Mouse (Mus musculus) urinary bladder, adult 2 months (tissue): ENCODE results near the gene Sh2d5. TPM values are rescaled to one million over a fixed set of nuclear protein-coding genes. Genes with fewer than 3 reads are reported as not detected.

Source experiments
- DNase-seq: peaks from one replicate; pipeline ENCODE4 v3.0.0; 2022; ENCODE audit warnings: low spot score
- polyA plus RNA-seq: library from polyadenylated mRNA; depleted of rRNA; stranded (reverse); fragments of >200 nt; gene quantifications from 2 replicates; pipeline ENCODE4 v1.2.3, GENCODE M21; 2012; rRNA removed

Sh2d5 gene
- 0.51 and 0.52 TPM in 2 replicates for polyA plus RNA-seq

GRCm38 (mm10) chr4:138250088-138250960 lies at the start of gene Sh2d5, which contains the start of gene Kif17:
Gene Sh2d5, plus strand, starts transcription at chr4:138250403.
Gene Kif17, plus strand, starts transcription at chr4:138250435.
- DNase-seq, result peak; percentile 44

DNA sequence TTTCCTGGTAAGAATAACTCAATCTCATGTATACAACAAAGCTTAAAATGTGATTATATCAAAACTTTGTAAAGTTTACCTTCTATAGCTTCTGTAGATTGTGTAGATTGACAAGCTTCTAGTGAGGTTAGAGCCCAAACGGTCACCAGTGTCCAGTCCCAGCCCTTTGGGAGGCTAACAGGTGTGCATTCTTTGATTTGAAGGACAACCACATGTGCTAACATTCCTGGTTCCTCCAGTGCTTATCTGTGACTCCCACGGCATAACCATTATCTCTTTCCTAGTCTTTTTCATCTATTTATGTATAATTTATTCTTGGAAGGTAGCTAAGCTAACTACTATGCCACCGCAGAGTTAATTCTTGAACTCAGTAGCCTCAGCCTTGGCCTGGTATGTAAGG lies 49.4 kb upstream of the Sh2d5 start:
- no peak for DNase-seq

- DNase-seq, result no peak
These were observed 48.5 kb upstream of the Sh2d5 start for GRCm38 (mm10) chr4:138201696-138202095.

GRCm38 (mm10) chr4:138210116-138210515 lies 40.1 kb upstream of the Sh2d5 start:
- no peak for DNase-seq

GRCm38 (mm10) chr4:138213861-138214260 lies 36.3 kb upstream of the Sh2d5 start:
- no peak for DNase-seq

DNA sequence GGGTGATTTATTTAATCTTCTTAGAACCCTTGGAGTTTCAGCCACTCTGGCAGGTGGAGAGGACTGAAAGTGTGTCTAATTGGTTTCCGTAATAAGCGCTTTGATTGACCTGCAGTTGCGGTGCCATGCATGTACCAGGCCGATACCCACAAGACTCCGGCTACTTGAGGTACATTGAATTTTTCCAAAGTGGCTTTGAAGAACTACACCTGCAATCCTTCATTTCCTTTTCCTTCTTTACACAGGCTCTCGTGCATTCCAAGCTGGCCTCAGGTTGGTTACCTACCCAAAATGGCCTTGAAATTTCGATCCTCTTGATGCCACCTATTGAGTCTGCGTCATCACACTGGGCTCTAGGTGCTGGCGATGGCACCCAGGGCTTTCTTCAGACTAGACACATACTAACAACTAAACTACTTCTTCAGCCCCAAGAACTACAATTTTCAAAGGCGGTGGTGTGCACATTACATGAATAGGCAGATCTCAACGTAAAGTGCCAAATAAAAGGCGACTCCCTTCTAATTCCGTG lies 34.5 kb upstream of the Sh2d5 start:
- no peak for DNase-seq

- peak; percentile 75 for DNase-seq
These were observed 33.9 kb upstream of the Sh2d5 start, which contains the start of gene Hp1bp3 for GRCm38 (mm10) chr4:138216200-138216890. Gene Hp1bp3, plus strand, starts transcription at chr4:138216296.

DNA sequence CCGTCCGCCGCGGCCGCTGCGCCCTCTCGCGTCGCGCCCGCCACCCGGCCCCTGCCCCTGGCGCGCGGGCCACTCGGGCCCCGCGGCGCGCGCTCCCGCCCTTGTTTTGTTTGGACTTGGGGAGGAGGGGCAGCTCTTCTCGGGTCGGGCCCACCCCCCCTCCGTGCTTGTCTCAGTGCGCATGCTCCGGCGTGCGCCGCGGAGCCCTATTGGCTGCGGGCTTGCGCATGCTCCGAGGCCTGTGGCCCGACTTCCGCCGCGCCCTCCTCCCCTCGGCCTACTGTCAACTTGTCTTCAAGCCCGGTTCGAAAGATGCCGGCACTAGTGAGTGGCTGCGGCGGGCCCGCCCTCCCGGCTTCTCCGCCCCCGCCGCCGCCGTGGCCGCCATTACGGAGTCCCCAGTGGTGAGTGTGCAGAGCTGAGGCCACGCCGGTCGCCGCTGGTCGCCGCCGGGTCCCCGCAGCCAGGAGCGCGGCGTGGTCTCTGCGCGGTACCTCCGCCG lies 33.3 kb upstream of the Sh2d5 start:
- DNase-seq, result peak; percentile 96

GRCm38 (mm10) chr4:138217441-138217840 lies 32.8 kb upstream of the Sh2d5 start:
- DNase-seq, result peak; percentile 47

- no peak for DNase-seq
These were observed 32.1 kb upstream of the Sh2d5 start for GRCm38 (mm10) chr4:138217951-138218685.

DNA sequence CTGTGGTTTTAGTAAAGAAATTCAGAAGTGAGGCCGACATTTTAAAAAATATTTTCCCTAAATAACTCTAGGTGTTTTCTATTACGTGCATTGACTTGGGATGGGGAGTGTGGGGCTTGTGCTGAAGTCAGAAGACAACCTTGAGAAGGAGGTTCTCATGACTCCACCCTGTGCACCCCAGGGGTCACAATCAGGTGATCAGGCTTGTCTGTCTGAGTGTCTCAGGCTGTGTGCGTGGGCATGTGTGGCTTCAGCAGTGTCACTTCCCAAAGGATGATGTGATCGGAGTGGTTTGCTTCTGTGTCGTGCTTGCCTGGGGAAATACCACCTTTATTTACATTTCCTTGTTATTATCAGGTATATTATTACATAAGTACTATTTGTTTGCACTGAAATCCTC lies 30.9 kb upstream of the Sh2d5 start:
- DNase-seq, result no peak

GRCm38 (mm10) chr4:138220761-138221160 lies 29.4 kb upstream of the Sh2d5 start:
- no peak for DNase-seq

GRCm38 (mm10) chr4:138221406-138221805 lies 28.8 kb upstream of the Sh2d5 start:
- no peak for DNase-seq

- no peak for DNase-seq
These were observed 27.8 kb upstream of the Sh2d5 start for GRCm38 (mm10) chr4:138222396-138222795.

DNA sequence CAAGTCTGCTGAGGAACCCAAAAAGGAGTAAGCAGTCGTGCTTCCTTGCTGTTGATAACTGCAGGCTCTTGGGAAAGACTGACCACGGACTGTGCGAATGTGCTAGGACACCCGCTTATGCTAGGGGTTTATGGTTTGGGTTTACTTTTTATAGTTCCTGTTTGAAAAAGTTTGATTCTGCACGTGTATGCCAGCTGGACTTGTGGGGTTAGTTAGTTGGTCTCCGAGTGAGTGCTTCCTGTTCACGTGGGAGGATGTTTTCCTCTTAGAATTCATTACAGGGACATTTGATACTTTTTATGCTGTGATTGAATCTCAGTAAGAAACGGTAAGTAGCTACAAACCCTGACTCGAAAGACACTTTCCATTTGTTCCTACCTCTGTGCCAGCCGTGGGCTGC lies 26.6 kb upstream of the Sh2d5 start:
- DNase-seq, result no peak

DNA sequence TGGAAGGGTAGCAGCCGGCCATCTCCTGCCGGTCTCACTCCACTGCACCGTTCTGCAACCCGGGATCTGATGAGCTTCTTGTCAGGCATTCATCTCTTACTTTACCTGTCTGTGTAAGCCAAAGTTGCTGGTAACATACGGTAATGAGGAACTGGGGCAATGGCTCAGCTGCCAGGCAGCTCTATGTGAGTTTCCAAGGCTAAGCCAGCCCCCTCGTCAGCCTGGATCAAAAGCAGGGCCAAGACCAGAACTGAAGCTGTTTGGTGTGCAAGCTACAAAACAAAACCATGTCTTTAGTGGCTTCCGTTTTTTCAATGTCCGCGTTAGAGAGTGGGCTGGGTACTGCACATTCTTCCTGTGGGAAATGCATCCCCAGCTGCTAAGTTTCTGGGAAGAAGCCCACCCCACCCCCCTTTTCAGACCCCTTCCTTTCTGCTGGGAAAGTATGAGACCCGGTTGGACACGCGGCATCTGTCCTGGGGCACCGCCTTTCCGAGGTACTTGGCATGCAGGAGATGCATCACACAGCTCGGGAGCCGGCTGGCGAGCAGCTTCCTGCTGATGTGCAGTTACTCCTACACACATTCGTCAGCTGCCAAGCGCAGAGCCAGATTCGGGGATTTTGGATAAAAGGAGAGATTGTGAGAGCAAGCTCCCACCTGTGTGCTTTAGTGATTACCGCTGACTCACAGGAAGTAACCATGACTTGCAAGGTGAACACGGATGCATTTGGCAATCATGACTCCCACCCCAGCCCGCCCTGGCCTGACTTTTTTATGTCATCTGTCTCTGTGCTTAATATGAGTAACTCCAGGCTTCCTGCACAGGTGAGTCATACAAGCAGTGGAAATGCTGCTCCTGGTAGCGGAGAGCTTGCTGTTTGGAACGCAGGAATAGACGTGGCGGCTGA lies 3.2 kb upstream of the Sh2d5 start:
- DNase-seq, result no peak

DNA sequence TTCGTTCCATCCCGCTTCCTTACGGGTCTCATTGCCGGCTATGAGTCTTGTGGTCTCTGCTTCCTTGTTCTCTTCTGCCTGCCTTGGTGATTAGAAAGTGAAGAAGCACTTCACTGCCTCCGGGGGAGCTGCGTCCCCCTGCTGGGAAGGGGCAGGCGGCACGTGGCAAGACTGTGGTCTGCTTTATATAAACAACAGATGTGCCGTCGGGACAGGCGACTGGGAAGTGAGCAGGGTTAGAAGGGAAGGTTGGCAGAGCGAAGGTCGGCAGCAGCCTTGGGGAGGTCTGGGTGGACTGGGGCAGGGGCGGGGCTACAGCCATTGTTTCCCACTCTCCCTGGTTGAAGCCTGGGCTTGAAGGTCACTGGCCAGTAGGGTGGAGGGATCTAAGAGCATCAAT lies 1.6 kb downstream of the Sh2d5 start:
- DNase-seq, result no peak

DNA sequence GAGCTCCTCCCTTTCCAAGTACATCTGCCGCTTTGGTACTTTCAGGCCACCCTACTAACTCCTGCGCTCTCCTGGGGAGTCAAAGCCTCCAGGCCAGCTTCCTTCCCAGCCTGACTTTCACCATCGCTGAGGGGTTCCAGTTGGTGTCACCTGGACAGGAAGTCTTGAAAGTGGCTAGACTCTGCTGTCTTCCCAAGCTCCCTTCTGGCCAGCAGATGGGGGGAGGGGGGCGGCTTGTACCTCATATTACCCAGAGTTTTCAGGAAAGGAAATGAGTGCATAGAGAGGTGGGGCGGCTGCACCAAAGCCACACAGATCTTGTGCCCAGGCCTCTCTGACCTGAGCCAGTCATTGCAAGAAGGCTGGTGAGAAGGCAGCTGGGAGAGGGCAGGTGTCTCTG lies 2.0 kb downstream of the Sh2d5 start:
- no peak for DNase-seq

- DNase-seq, result no peak
These were observed 7.0 kb downstream of the Sh2d5 start for GRCm38 (mm10) chr4:138257116-138257687.

DNA sequence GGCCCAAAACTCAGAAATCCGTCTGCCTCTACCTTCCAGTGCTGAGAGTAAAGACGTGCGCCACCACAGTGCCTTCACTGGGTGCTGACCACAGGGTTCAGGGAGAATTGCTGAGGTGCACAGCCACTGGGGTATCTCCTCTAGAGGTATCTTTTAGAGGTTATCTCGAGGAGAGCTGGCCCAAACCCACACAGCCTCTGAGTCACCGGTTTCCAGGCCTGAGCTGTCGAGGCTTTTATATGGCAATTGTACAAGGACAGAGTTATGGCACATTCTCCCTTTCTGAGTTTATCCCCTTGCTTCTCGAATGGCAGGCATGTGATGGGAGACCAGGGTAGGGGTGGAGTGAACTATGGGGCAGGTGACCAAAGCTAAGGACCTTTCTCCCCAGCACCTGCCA lies 8.5 kb downstream of the Sh2d5 start:
- no peak for DNase-seq
